Mouse (Mus musculus) heart, adult 2 months (tissue): Measurements from ENCODE around the gene Lca5l.

Experiments used
- CTCF ChIP-seq: fragments of 200-600 bp; IDR thresholded peaks from 2 replicates; pipeline ENCODE4 v1.8.1; 2022; ENCODE audit warnings: antibody characterized with exemption, mild to moderate bottlenecking, moderate library complexity
- POLR2A ChIP-seq: fragments of 200-500 bp; IDR thresholded peaks from 2 replicates; pipeline ENCODE4 v1.6.1; 2011; ENCODE audit warnings: mild to moderate bottlenecking, low read depth, low read length, control low read depth; ENCODE audit not compliant: insufficient read depth

GRCm38 (mm10) chr16:96233996-96234395 lies 41.9 kb upstream of the Lca5l start:
- TF ChIP-seq CTCF (no peak), POLR2A (no peak)
